Mouse (Mus musculus): Measurements from ENCODE around the gene Macf1.
"Not testable (repeated sequence)": the region's sequence is repeated elsewhere in the genome, so short reads cannot be mapped to it uniquely, and the experiment has no call there.

The Macf1 gene

DNA sequence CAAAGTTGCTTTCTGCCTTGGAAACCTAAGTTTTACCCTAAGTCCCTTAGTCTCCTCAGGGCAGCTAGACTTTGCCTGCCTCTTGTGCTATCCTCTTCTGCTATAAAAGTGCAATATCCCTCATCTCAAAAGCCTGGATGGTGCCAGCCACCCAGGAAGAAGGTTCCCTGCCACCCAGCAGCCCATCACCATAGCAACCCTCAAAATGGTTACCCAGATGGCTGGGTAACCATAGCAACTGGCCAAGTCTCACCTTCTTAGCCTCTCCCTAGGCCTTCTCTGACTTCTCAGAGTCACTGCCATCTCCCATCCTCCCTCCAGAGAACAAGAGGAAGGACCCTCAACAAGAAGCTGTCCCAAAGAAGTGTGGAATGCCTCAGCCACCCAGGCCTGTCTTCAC lies 13.6 kb downstream of the Macf1 start:
- DNase-seq (ENCODE audit: extremely low read depth, low read depth, low spot score) = no peak

- no peak for DNase-seq (ENCODE audit: extremely low read depth, low read depth, low spot score)
These were observed 14.5 kb downstream of the Macf1 start for GRCm38 (mm10) chr4:123669696-123670095.

DNA sequence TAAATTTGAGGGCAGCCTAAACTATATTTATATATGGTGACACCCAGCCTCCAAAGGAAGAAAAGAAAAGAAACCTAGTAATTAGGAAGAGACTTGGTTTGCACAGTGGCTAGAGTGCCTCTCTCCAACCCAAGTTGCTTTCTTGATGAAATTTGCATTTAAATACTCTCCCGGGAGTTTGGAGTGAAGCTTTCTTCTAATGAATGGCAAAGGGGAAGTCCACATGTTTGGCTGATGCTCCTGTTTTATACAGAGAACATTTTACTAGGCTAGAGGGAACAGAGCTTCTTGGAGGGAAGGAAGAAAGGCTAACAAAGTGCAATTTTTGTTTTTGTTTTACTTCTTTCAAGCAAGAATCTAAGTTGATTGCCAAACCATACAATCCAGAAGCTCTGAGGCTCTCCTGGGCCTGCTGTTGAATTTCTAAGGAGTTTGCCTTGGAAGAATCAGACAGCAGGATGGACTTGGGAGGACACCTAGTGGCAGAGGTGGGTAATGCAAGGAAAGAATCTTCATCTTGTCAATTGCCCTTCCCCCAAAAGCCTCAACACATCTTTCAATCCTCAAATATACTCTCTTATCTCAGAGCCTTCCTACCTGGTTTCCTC lies 16.8 kb downstream of the Macf1 start:
- no peak for DNase-seq (ENCODE audit: extremely low read depth, low read depth, low spot score)

DNA sequence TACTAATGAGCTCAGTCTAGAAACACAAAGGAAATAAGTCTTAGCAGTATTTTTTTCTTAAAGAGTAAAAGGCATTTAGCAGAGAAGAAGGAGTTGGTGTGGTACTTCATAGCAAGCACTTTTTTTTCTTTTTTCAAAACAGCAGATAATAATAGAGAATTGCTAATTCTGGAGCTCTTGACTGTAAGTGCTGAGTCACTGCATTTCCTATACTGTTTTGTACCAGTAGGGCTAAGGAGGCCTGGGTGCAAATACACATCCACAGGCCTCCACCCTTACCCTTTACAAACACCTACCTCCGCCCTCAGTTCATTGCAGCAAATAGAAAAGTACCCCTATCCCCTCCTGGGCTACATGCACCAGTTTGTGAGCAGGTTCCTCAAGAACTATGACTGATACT lies 17.6 kb downstream of the Macf1 start:
- no peak for DNase-seq (ENCODE audit: extremely low read depth, low read depth, low spot score)

GRCm38 (mm10) chr4:123665681-123666278 lies 18.4 kb downstream of the Macf1 start:
- no peak for DNase-seq (ENCODE audit: extremely low read depth, low read depth, low spot score)

GRCm38 (mm10) chr4:123664951-123665661 lies 19.1 kb downstream of the Macf1 start:
- DNase-seq (ENCODE audit: extremely low read depth, low read depth, low spot score) = no peak

DNA sequence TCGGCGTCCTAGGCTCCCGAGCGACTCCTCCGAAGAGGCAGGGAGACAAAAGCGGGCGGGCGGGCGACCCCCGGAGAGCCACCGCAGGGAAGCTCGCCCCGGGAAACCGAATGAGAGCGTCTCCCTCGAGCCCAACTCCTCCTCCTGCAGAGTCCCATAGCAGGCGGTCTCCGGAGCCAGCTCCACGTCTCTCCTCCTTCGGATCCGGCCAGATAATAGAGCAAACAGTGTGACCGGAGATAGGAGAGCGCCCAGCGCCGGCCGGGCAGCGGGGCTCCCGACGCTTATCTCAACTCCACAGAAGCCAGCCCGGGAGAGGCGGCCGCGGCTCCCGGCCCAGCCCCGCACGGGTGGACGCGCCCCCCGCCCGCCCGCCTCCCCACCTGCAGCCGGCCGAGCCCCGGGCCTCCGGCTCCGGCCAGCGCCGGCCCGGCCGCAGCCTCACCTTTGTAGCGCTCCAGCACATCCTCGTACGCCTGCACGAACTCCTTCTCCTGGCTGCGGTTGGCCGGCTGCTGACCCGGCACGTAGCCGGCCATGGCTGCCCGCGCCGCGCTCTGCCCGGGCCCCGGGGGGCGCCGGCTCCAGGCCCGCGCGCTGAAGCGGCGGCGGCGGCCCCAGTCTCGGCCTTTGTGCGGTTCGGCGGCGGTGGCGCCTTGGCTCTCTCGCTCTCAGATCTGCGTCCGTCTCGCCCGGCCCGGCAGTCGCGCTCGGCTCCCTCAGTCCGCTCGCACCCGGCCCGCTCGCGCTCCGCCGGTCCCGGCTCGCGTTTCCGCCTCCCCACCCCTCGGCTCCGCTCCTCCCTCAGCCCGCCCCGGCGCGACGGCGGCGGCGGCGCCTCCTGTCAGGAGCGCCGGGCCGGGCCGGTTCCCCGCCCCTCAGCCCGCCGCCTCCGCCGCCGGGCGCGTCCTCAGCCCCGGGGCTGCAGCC lies 19.9 kb downstream of the Macf1 start:
- no peak for DNase-seq (ENCODE audit: extremely low read depth, low read depth, low spot score)

DNA sequence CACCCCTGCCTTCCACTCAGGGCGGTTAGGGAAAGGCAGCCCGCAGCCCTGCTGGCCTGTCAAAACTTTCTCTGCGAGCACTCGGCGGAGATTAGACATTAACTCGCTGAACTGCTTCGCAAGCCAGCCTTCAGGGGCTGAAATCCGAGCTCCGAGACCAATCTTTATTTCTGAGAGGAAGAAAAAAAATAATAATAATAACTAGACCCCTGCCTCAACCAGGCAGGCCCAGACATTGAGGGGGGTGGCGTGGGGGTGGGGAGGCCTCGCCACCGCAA lies 20.5 kb downstream of the Macf1 start:
- DNase-seq (ENCODE audit: extremely low read depth, low read depth, low spot score) = no peak

- DNase-seq (ENCODE audit: extremely low read depth, low read depth, low spot score) = no peak
These were observed 21.1 kb downstream of the Macf1 start for GRCm38 (mm10) chr4:123662914-123663687.

DNA sequence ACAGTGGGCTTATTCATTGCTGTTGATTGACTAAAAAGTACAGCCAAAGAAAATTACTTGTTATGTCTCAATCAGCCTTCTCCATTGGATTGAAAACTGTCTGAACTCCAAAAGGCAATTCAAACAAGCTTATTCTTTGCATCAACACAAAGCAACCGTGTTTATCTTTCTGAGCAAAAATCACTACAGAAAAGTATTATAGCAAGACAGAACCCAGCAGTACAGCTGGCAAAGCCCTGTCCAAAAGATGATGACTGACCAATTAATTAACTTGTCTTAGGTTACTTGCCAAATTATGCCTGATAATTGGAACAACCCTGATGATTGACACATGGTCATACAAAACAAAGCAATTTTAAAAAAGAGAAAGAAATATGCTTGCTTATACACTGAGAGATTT lies 26.0 kb downstream of the Macf1 start:
- DNase-seq (ENCODE audit: extremely low read depth, low read depth, low spot score) = no peak

DNA sequence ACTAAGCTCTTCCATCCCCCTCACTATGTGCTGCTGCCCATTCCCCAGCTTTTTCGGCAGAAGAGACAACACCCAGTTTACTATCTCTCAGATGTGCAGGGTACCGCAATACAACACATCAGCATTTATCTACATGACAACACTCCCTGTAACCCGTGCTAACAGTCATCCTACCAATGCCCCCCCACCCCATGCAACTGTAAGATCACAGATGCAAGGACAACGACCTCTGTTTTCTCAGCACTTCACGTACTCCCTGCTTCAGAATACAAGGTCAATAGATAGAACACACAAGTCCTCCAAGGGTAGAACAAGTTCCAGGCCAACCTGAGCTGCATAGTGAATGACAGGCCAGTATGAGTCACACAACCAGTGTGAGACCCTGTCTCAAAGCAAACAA lies 28.9 kb downstream of the Macf1 start:
- DNase-seq (ENCODE audit: extremely low read depth, low read depth, low spot score) = no peak

- no peak for DNase-seq (ENCODE audit: extremely low read depth, low read depth, low spot score)
These were observed 29.6 kb downstream of the Macf1 start for GRCm38 (mm10) chr4:123654566-123654965.

DNA sequence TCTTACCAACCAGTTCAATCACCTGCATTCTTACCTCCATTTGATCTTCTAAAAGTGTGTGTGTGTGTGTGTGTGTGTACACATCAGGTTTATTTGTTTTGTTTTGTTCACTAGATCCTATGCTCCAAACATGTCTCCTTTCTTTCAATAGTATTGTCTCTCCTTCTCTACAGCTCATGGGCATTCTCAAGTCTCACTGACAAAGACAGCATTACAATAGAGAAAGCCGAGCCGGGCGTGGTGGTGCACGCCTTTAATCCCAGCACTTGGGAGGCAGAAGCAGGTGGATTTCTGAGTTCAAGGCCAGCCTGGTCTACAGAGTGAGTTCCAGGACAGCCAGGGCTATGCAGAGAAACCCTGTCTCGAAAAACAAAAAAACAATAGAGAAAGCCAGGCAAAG lies 30.7 kb downstream of the Macf1 start:
- DNase-seq (ENCODE audit: extremely low read depth, low read depth, low spot score) = not testable (repeated sequence)

- no peak for DNase-seq (ENCODE audit: extremely low read depth, low read depth, low spot score)
These were observed 32.0 kb downstream of the Macf1 start for GRCm38 (mm10) chr4:123652130-123652529.

DNA sequence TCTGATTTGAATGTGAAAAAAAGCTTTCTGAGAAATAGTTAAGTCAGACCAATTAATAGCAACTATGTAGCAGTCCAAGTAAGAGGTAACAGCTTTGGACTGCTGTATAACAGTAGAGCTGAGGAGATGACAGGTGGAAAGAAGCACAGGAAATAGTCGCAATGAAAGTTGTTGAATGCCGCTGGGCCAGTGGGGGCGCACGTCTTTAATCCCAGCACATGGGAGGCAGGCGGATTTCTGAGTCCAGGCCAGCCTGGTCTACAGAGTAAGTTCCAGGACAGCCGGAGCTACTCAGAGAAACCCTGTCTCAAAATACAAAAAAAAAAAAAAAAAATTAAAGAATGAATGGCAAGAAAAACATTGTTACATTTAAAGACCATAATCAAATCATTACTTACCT lies 35.0 kb downstream of the Macf1 start:
- DNase-seq (ENCODE audit: extremely low read depth, low read depth, low spot score) = no peak

GRCm38 (mm10) chr4:123647668-123648067 lies 36.5 kb downstream of the Macf1 start:
- no peak for DNase-seq (ENCODE audit: extremely low read depth, low read depth, low spot score)

DNA sequence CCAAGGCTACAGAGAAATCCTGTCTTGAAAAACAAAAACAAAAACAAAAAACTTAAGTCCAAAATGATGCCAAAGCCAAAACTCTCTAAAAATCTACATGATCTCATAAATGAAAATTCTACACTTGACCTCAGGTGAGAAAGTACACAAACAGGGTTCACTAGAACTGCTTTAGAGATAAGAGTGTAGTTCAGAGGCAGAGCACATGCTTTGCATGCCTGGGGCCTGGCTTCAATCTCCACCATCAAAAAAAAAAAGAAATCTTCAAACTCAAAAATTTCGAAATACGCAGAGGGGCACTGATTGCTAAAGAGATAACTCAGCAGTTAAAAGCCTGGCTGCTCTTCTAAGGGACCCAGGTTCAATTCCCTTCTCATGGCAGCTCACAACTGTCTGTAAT lies 37.1 kb downstream of the Macf1 start:
- no peak for DNase-seq (ENCODE audit: extremely low read depth, low read depth, low spot score)

- no peak for DNase-seq (ENCODE audit: extremely low read depth, low read depth, low spot score)
These were observed 38.8 kb downstream of the Macf1 start for GRCm38 (mm10) chr4:123645246-123645845.

DNA sequence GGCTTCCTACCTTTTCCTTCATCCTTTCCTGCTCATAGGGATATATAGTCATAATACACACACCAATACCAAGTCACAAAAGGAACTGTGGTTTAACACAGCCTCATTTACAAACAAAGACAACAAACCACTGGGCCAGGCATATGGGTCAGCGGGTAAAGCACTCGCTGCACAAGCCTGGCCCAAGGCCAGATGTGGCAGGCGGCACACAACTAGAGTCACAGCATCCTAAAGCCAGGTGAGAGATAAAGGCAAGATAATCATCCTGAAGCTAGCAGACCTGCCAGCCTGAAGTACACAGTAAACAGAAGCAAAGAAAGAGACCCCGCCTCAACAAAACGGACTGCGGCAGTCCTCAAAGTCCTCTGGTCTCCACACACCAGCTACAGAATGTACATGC lies 40.6 kb downstream of the Macf1 start:
- no peak for DNase-seq (ENCODE audit: extremely low read depth, low read depth, low spot score)

GRCm38 (mm10) chr4:123642877-123643276 lies 41.3 kb downstream of the Macf1 start:
- no peak for DNase-seq (ENCODE audit: extremely low read depth, low read depth, low spot score)

DNA sequence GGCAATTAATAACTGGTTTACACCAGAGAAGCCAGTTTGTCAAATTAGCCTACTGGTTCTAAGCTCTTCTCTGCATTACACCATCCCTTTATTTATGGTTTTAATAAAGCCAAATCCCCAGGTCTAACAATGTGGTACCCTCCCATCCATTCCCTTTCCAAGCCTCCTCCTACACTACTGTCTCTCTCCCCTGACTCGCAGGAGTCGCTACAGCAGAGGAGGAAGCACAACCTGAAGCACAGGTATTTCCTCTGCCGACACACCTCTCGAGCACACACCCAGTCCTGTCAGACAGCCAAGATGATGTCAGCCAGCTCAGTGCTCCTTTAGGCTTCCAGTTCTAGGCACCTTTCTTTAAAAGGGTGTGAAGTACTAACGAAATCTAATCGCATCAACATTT lies 47.0 kb downstream of the Macf1 start:
- peak; percentile 62 for DNase-seq (ENCODE audit: extremely low read depth, low read depth, low spot score)

Measured in fat pad, adult 2 months (tissue).